Mouse (Mus musculus) activated CD4-positive, CD25-positive, alpha-beta regulatory T cell, adult 4 months (primary cell): Measurements from ENCODE around the gene Ttc17. TPM values are rescaled to one million over a fixed set of nuclear protein-coding genes. Genes with fewer than 3 reads are reported as not detected.

Experiments
- polyA plus RNA-seq, 2 experiments: library from polyadenylated mRNA; unstranded; fragments of 100-300 nt; shearing (Covaris generic); gene quantifications; one replicate each; pipeline ENCODE4 v1.2.1; 2017

Ttc17 gene
- polyA plus RNA-seq, 2 experiments from 2014 or later, result 34.9 to 36.7 TPM

Other genes with a start within 250 kb of the Ttc17 start
- 10 to 100 TPM; 72.0 to 73.4 TPM for gene Hsd17b12, start 248.7 kb downstream of the Ttc17 start, polyA plus RNA-seq
- gene Api5, start 31.4 kb upstream of the Ttc17 start, polyA plus RNA-seq, result 100 to 1,000 TPM; 104 to 109 TPM